Mouse (Mus musculus) gastrocnemius, postnatal 14 days (tissue): Measurements from ENCODE around the gene Ins1. TPM values are rescaled to one million over a fixed set of nuclear protein-coding genes. Genes with fewer than 3 reads are reported as not detected.

Experiments
- DNase-seq: peaks from one replicate; pipeline ENCODE4 v3.0.0; 2021; ENCODE audit warnings: mixed read lengths
- intact Hi-C: fragments of 180-260 bp; cut with DNase I; formaldehyde crosslinking; loops from one replicate; pipeline ENCODE4 v1.15.1; 2025; ENCODE audit warnings: low total_unique reads
- long read RNA-seq, 2 experiments: library from polyadenylated mRNA; stranded (forward); transcript quantifications; one replicate each; pipeline ENCODE4 v2.0.0; 2021
- total RNA-seq, 2 experiments: library from RNA; stranded (reverse); gene quantifications; 2 replicates each; pipeline ENCODE4 v1.2.3; 2021

The Ins1 gene
- not detected for total RNA-seq
- long read RNA-seq, experiment 1 = 0 reads
- long read RNA-seq, experiment 2 = 0 reads

GRCm38 (mm10) chr19:52263997-52264396 lies at the start of gene Ins1:
Gene Ins1, plus strand, starts transcription at chr19:52264297.
- no peak for DNase-seq
- intact Hi-C loops = no loop called here
